Mouse (Mus musculus) bone marrow, adult 2 months (tissue): ENCODE data around the gene Abhd15.

Experiments used
- CTCF ChIP-seq: fragments of 200-500 bp; IDR thresholded peaks from 2 replicates; pipeline ENCODE4 v1.5.1; 2011; ENCODE audit warnings: low read length, control low read depth; ENCODE audit not compliant: control insufficient read depth, insufficient read depth
- POLR2A ChIP-seq: fragments of 200-500 bp; IDR thresholded peaks from 2 replicates; pipeline ENCODE4 v1.6.1; 2011; ENCODE audit warnings: low read depth, mild to moderate bottlenecking, control low read depth, low read length, borderline replicate concordance; ENCODE audit not compliant: control insufficient read depth

GRCm38 (mm10) chr11:77483043-77483442, 31.9 kb upstream of the Abhd15 start:
- TF ChIP-seq CTCF: no peak
- TF ChIP-seq POLR2A: no peak
